Mouse (Mus musculus) cerebellum, postnatal 36 days (tissue): ENCODE data around the gene Nudt22.

Experiments
- DNase-seq, 2 experiments: peaks; one replicate each; pipeline ENCODE4 v3.0.0; 2021 to 2022; ENCODE audit warnings: mixed read lengths in 2 of 2

The Nudt22 gene

DNA sequence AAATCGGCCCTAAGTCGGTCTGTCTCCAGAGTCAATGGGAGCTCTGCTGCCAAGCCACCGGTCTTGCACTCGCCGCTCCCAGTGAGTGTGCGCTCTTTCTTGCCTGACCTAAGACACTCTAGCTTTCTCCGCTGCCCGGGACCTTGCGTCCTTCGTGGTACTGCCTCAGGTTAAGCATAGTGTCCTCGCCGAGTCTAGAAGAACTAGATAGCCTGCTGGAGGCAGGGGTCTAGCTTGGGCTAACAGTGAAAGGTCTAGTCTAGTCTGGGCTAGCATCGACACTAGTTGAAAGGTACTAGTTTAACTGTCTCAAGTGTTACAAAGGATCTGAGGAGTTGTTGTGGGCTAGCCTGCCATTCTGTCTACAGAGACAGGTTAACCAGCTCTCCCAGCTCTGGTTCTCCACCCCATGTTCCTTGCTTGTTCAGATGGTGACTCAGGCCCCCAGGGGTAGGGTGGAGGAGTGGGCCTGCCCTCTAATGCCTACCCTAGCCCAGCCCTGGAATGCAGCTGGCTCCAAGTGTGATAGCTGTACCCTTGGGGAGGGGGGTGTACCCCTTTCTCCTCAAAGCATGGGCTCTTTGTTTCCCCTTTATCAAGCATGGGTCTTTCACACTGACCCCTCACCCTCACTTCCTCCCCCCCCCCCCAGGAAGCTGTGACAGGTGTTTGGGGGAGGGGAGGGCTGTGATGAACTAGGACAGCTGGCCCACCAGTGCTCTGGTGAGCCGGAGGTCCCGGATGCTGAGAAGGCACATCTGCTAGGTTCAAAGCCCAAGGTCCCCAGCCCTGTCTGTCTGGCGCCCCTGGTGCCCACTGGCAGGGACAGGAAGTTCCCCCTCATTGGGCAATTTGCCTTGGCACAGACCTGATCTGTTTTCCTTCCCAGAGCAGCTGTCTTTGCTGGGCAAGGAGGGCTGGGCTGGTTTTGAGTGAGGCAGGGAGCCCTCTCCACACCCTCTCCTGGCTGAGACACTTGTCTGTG, 20.1 kb downstream of the Nudt22 start, which contains the start of gene Plcb3:
Gene Plcb3 (minus strand): TSS at position 934 of the 985 bp plus-strand sequence.
- DNase-seq: no peak

- DNase-seq: peak; percentile 49 to 60
Observed at GRCm38 (mm10) chr19:6974211-6975205, 21.4 kb downstream of the Nudt22 start, which contains the start of gene Ppp1r14b. Ppp1r14b (plus strand) TSS chr19:6974968.

DNA sequence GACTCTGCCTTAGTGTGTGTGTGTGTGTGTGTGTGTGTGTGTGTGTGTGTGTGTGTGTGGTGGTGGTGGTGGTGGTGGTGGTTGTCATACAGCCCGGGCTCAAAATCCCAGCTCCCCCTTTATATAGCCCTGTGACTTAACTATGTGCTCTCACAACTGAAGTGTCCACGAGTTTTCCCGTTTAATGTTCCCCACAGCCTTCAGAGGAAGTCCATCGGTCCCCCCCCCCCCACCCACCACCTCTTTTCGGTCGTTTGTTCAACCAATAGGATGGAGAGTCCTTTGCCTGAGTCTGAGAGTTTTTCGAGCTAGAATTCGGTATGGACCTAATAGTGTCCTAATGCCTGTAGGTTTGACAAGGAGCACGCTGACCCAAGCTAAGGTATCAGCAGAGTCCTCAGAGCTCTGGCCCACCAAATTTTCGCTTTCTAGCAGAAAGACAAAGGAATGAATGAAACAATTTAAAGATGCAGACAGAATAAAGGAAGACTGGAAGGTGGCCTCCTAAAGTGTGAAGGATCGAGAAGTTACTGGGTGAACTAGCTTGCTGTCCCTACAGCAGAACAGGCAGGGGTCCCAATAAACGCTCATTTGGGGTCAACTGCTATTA, 22.2 kb downstream of the Nudt22 start:
- DNase-seq: no peak

DNA sequence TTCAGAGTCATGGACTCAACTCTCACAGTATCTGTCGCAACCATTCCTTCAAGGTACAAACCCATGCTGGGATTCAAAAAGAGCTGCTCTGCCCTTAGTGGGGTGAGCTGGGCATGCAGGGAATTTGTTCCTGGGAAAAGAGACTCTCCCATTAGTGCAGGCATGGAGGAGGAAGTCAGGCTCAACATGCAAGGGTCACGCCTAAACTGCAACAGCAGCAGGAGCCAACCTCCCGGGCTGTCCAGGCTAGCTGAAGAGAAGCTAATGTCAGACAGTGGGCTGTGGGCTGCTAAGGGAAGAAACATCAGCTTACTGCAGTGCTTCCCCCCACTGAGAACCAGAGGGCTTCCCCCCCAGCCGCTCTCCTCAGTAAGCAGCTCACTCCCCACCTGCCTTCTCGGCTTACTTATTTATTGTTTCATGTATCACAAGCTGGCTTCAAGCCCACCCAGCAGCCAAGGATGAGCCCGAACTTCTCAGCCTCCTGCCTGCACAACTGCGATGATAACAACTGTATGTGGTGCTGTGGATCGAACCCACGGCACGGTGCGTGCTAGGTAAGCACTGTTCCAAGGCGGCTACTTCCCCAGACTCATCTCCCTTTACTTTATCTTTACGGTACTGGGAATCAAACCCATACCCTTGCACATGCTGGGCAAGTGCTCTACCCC, 23.5 kb downstream of the Nudt22 start:
- DNase-seq: no peak

DNA sequence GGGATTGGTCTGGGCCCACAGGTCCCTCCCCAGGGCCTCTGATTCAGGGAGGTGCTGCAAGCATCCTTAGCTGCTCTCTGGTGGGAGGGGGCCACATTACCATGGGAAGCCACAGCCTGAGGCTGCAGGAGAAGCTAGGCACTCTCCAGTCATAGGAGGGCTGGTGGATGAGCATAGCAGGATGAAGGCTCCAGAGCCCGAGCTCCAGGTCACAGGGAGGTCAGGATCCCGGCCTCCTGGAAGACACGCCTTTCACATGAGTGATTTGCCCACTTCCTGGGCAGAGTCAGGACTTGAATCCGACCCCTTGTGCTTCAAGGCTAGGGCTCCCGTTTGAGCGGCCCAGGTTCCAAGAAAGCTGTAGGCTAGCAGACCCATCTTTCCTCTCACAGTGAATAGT, 24.3 kb downstream of the Nudt22 start:
- no peak for DNase-seq

- DNase-seq: no peak
Observed at GRCm38 (mm10) chr19:6970460-6971085, 25.3 kb downstream of the Nudt22 start.

GRCm38 (mm10) chr19:6969665-6970381, 26.1 kb downstream of the Nudt22 start:
- peak in 1 of 2 experiments; percentile 47 for DNase-seq

GRCm38 (mm10) chr19:6969291-6969664, 26.6 kb downstream of the Nudt22 start:
- no peak for DNase-seq

GRCm38 (mm10) chr19:6968491-6969271, 27.2 kb downstream of the Nudt22 start:
- no peak for DNase-seq

DNA sequence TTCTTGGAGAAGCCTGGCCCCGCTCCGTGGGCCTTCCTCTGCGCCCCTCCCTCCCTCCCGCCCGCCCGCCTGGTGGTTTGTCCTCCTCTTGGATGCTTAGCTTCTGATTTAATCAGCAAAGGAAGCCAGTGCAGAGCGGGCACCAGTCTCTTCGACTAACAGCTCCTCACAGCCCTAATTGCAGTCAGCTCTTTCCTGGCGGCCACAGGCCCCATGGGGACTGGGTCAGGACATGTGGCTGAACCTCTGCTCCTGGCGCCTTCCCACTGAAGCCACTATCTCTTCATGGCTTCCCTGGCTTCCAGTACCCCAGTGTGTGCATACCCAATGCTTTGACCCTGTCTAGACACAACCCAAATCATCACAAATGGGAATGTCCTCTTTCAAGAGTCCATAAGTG, 39.5 kb downstream of the Nudt22 start:
- no peak for DNase-seq

GRCm38 (mm10) chr19:6955424-6955823, 40.5 kb downstream of the Nudt22 start:
- no peak for DNase-seq

DNA sequence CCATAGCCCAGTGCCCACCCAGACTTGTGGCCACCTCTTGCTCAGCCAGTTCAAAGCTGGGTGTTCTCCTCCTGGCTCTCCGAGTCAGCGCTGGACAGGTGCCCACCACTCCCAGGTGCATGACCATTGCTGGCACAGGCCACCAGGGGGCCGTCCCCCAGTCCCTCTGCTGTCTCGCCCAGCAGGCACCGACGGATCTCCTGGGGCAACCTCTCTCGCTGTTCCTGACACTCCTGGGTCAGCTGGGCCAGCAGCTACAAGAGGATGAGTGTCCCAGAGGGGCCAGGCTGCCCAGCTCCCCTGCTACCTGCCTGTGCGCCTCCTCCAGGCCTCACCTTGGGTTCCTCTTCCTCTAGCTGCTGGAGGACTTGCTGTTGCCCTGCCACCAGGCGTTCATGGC, 41.9 kb downstream of the Nudt22 start:
- peak in 1 of 2 experiments; percentile 47 for DNase-seq

- DNase-seq: peak in 1 of 2 experiments; percentile 22
Observed at GRCm38 (mm10) chr19:6952712-6953037, 43.2 kb downstream of the Nudt22 start.

- peak; percentile 69 to 79 for DNase-seq
Observed at GRCm38 (mm10) chr19:6951994-6952711, 43.8 kb downstream of the Nudt22 start.

DNA sequence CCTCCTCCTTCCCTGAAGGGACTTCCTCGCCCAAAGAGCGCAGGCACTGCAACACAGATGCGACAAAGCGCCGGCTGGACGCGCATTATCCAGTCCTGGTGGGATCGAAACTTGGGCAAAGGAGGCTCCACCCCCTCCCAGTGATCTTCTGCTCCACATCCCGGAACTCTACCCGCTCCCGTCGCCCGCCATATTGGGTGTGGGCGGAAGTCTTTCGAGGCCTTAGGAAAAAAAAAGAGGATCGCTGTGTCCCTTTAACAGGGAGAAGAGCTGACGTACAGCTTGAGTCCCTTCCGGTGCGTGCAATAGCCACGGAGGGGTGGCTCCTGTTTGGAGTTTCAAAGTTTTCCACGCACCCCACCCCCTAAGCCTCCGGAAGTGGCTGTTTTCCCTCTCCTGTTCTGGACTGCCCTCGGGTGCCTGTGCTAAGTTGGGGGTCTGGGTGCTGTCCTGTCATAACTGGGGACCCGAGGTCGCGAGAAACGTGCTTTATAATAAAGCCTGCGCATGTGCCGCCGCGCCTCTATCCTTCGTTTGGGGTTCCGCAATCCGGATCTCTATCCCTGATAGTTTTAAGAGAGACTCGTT, 44.4 kb downstream of the Nudt22 start:
- DNase-seq: peak; percentile 92 to 93

DNA sequence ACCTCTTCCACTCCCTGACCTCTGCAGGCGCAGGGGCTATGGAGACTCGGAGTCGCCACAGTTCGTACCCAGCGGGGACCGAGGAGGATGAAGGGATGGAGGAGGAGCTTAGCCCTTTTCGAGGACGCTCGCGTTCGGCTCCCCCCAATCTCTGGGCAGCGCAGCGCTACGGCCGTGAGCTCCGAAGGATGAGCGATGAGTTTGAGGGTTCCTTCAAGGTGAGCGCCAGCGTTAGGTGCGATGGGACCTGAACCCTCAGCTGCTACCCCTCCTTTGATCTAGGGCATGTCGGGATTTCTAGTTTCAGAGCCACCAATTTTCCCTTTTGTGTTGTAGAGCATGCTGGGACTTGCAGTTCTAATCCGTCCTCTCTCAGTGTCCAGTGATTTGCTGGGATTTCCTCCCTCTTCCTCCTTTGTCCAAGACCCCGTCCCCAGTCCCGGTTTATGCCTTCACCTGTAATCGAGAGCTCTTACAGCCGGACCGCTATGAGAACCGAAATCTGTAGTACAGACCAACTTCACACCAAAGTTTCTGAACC, 45.2 kb downstream of the Nudt22 start:
- DNase-seq: peak; percentile 56 to 69

- DNase-seq: no peak
Observed at GRCm38 (mm10) chr19:6949951-6950350, 46.0 kb downstream of the Nudt22 start.

- DNase-seq: no peak
Observed at GRCm38 (mm10) chr19:6949532-6949931, 46.4 kb downstream of the Nudt22 start.

- peak; percentile 80 to 84 for DNase-seq
Observed at GRCm38 (mm10) chr19:6948186-6948585, 47.7 kb downstream of the Nudt22 start.
